Mouse (Mus musculus): Measurements from ENCODE around the gene Nos3.

- TF ChIP-seq CTCF (IDR thresholded peaks at IDR 0.05; ENCODE audit: low read depth) (no peak), EP300 (IDR thresholded peaks at IDR 0.05; ENCODE audit: low read depth) (no peak)
These were observed 40.2 kb downstream of the Nos3 start for GRCm38 (mm10) chr5:24404594-24405360.

Data from liver, postnatal 0 days (tissue).